Mouse (Mus musculus): ENCODE results near the gene Tmem151a.

- TF ChIP-seq TAL1 (IDR thresholded peaks at IDR 0.05; ENCODE audit: low read length) = no peak
- TF ChIP-seq GATA1 (IDR thresholded peaks at IDR 0.05; ENCODE audit: low read length) = no peak
These were observed 45.9 kb upstream of the Tmem151a start for GRCm38 (mm10) chr19:5131237-5131636.
